Mouse (Mus musculus) liver, embryonic 15.5 days (tissue): Measurements from ENCODE around the gene Tbc1d2. TPM values are rescaled to one million over a fixed set of nuclear protein-coding genes. Genes with fewer than 3 reads are reported as not detected.

Experiments
- ATAC-seq: fragments of 200-750 bp; cut with Nextera tagmentation; 2 replicates; pipeline ENCODE4 v1.8.0; 2017; ENCODE audit warnings: moderate number of reproducible peaks, mild to moderate bottlenecking, moderate library complexity; ENCODE audit not compliant: insufficient read depth
- H3K27ac ChIP-seq: fragments of 300-500 bp; sonication (generic); replicated peaks from 2 replicates; pipeline ENCODE4 v1.5.1; 2015; ENCODE audit warnings: mild to moderate bottlenecking, inconsistent platforms
- H3K27me3 ChIP-seq: fragments of 300-500 bp; sonication (generic); 2 replicates; pipeline ENCODE4 v1.6.1; 2015; ENCODE audit warnings: mild to moderate bottlenecking, inconsistent platforms
- H3K36me3 ChIP-seq: fragments of 300-500 bp; sonication (generic); replicated peaks from 2 replicates; pipeline ENCODE4 v1.6.1; 2015; ENCODE audit warnings: moderate library complexity, mild to moderate bottlenecking, inconsistent platforms
- H3K4me1 ChIP-seq: fragments of 300-500 bp; sonication (generic); replicated peaks from 2 replicates; pipeline ENCODE4 v1.6.1; 2015; ENCODE audit warnings: inconsistent platforms
- H3K4me2 ChIP-seq: fragments of 300-500 bp; sonication (generic); 2 replicates; pipeline ENCODE4 v1.6.1; 2015; ENCODE audit warnings: moderate library complexity, mild to moderate bottlenecking, inconsistent platforms
- H3K4me3 ChIP-seq: fragments of 300-500 bp; sonication (generic); replicated peaks from 2 replicates; pipeline ENCODE4 v1.5.1; 2015; ENCODE audit warnings: mild to moderate bottlenecking, inconsistent platforms
- H3K9ac ChIP-seq: fragments of 300-500 bp; sonication (generic); 2 replicates; pipeline ENCODE4 v1.6.1; 2015; ENCODE audit warnings: moderate library complexity, mild to moderate bottlenecking, inconsistent platforms
- H3K9me3 ChIP-seq: fragments of 300-500 bp; sonication (generic); replicated peaks from 2 replicates; pipeline ENCODE4 v1.6.1; 2016; ENCODE audit warnings: inconsistent platforms
- WGBS: fragments of 180-500 bp; shearing (Covaris S2); methylation state at CpG from one replicate; pipeline ENCODE4 v1.1.7; 2015; ENCODE audit warnings: mixed read lengths; ENCODE audit not compliant: insufficient replicate concordance; 5-methylcytosine and 5-hydroxymethylcytosine counted together
- polyA plus RNA-seq: library from polyadenylated mRNA; unstranded; fragments of >200 nt; fragmentation: Nextera tagmentation; extraction: Ambion mirVana; gene quantifications from 2 replicates; pipeline ENCODE4 v1.2.1, GENCODE M21; 2015

Tbc1d2 gene
- polyA plus RNA-seq, 1 experiment from 2014 or later, result 0.78 TPM

DNA sequence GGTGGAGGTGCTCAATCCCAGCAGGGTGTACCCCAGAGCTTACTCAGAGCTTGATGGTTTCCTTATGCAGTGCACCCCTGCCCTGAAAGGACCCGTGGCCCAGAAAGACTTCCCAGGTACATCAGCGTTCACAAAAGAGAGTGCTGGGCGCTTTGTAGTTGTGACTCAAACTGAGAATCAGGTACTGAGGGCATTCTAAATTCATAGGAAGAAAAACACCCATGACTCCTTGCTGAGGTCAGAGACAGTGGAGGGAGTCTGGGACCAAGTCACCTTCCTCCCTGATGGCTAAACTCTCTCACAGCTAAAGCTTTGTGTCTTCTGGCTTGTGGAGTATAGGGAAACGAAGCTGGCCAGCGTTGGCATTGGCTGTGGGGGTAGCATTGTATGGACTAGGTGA, 16.4 kb upstream of the Tbc1d2 start:
- H3K9me3 ChIP-seq, result no peaks in the 10 kb centered on the region
- H3K36me3 ChIP-seq, result no peaks in the 10 kb centered on the region
- ATAC-seq, result no peak
- peaks cover 14% of the 10 kb centered on the region for H3K4me1 ChIP-seq
- 68% methylated on average over 5 of the region's 5 CpGs for WGBS
- no peak overlapping the region for H3K9ac ChIP-seq
- H3K4me2 ChIP-seq, result no peak overlapping the region
- no peaks in the 10 kb centered on the region for H3K27me3 ChIP-seq
- no peak overlapping the region for H3K4me3 ChIP-seq
- no peak overlapping the region for H3K27ac ChIP-seq

DNA sequence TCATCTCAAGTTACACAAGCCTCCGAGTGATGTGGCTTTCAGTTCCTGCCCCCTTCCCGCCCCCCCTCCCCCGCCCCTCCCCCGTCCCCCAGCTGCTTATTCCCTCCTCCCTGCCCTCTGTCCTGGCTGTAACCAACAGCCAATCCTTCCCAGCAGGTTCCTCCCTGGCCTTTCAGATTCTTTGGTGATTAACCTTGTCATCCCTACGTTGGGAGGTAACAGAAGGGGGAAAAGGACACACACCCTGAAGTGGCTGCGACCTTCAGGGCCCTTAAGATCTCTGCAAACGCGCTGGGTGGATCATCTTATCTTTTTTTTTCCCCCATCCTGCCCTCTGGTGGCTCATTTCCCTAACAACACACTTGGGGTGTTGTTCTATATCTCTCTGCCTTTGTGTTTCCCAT, 15.4 kb upstream of the Tbc1d2 start:
- under 1% methylated on average over 8 of the region's 8 CpGs for WGBS
- H3K36me3 ChIP-seq, result no peaks in the 10 kb centered on the region
- H3K4me1 ChIP-seq, result peaks cover 14% of the 10 kb centered on the region
- peak overlapping the region; percentile 72; the same call in 1 of the 2 replicates for H3K4me2 ChIP-seq
- no peak overlapping the region for H3K27ac ChIP-seq
- no peaks in the 10 kb centered on the region for H3K9me3 ChIP-seq
- ATAC-seq, result no peak
- H3K4me3 ChIP-seq, result no peak overlapping the region
- no peaks in the 10 kb centered on the region for H3K27me3 ChIP-seq
- H3K9ac ChIP-seq, result no peak overlapping the region

DNA sequence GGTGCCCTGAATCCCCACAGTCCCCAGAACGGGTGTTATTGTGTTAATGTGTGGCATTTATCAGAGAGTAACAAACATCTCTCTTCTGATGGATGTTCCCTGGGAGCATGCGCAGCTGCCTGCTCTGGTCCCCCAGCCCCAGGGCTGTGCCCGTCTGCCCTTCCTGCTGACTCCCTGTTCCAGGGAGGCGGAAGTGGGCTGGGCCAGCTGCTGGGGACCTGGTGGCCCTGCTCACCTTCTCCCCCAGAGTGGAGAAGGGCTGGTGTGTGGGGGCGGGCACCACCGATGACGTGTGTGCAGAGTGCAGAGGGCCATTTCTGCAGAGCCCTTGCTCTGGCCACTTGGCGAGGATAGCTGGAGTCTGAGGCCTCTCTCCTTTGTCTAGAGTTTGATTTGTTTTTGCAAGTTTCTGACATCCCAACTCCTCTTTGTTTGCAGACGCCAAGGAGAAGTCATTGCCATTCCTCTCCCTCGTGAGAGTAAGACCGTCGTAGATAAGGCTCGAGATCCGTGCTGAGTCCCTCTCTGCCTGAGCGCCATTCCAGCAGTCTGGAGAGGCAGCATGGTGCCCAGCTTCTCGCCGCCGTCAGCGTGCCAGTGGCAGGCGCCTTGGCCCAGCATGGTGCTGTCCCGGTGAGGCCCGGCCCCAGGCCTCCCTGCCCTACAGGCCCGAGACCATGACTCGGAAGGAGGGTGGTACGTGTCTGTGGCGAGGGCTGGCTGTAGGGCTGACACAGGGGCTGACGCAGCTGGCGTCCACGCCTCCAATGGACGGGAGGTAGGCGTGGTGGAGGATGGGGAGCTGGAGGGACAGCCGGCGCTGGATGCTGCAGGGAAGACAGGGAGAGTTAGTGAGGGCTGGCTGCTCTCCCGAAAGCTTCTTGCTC, 14.4 kb upstream of the Tbc1d2 start:
- Histone ChIP-seq H3K4me2 (peak overlapping the region; percentile 72), H3K27ac (0 out of 2 replicates have a peak overlapping the region, but pooled peaks have one; percentile 55), H3K4me3 (peak overlapping the region; percentile 47), H3K4me1 (peaks cover 14% of the 10 kb centered on the region), H3K36me3 (no peaks in the 10 kb centered on the region), H3K9me3 (no peaks in the 10 kb centered on the region), H3K9ac (peak overlapping the region; percentile 37; the same call in 1 of the 2 replicates), H3K27me3 (no peaks in the 10 kb centered on the region)
- ATAC-seq, result peak; percentile 78
- 9% methylated on average over 34 of the region's 34 CpGs for WGBS

DNA sequence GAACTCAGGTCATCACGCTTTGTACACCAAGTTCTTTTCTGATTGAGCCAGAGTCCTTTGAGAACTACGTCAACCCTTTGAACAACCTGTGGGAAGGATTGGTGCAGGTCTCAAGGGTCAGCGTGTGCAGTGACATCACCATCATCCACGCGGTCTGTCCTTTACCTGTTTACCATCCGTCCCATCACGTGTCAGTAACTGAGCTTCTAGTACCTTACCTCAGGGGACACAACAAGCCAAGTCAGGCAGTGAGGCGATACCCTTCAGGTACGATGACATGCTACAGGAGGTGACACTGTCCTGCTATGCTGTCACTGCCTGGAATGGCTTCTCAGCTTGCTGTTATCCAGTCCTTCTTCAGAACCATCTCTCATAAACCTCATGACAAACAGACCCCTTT, 11.4 kb upstream of the Tbc1d2 start:
- no peak overlapping the region for H3K4me2 ChIP-seq
- H3K9ac ChIP-seq, result no peak overlapping the region
- no peak overlapping the region for H3K27ac ChIP-seq
- 66% methylated on average over 9 of the region's 9 CpGs for WGBS
- peaks cover 14% of the 10 kb centered on the region for H3K4me1 ChIP-seq
- no peak for ATAC-seq
- H3K4me3 ChIP-seq, result no peak overlapping the region
- H3K36me3 ChIP-seq, result no peaks in the 10 kb centered on the region
- no peaks in the 10 kb centered on the region for H3K9me3 ChIP-seq
- H3K27me3 ChIP-seq, result no peaks in the 10 kb centered on the region

DNA sequence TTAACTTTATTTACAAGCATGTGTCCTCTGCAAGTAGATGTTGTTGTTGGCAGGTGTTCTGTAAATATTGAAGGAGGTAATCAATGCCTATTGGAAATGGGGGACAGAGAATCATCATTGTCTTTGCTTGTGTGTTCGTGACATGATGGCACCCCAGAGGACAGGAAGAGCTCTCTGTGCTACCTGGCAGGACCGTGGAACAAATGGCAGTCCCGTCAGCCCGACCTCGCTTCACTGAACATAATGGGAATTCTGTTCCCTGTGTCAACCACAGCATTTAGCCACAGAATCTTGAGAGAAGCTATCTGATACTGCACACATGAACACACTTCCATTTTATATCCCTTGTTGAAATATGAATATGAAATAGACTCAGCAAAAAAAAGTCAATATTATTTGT, 8.9 kb upstream of the Tbc1d2 start:
- H3K9me3 ChIP-seq, result no peaks in the 10 kb centered on the region
- no peak for ATAC-seq
- no peaks in the 10 kb centered on the region for H3K27me3 ChIP-seq
- no peak overlapping the region for H3K27ac ChIP-seq
- WGBS, result 68% methylated on average over 5 of the region's 5 CpGs
- no peak overlapping the region for H3K9ac ChIP-seq
- H3K4me3 ChIP-seq, result no peak overlapping the region
- no peaks in the 10 kb centered on the region for H3K36me3 ChIP-seq
- H3K4me1 ChIP-seq, result peaks cover 6% of the 10 kb centered on the region
- H3K4me2 ChIP-seq, result no peak overlapping the region

DNA sequence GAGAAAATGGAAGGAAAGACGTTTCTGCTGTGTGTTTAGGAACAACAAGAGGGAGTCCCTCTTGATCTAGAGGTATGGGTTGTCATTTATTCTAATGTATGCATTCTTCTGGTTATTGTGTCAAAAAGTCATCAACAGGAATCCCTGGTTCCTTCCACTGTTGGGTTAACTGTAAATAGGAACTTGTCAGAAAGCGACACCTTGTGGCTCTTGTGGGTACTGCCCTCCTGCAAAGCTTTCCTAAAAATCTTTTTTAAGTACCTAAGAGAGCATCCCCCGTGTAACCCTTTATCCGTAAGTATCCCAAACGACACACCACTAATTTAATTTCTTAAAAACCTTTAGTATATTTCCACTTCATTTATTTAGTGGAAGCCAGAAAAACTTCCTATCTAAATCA, 7.1 kb upstream of the Tbc1d2 start:
- H3K27me3 ChIP-seq, result peaks cover 15% of the 10 kb centered on the region
- WGBS, result 5% methylated on average over 5 of the region's 5 CpGs

DNA sequence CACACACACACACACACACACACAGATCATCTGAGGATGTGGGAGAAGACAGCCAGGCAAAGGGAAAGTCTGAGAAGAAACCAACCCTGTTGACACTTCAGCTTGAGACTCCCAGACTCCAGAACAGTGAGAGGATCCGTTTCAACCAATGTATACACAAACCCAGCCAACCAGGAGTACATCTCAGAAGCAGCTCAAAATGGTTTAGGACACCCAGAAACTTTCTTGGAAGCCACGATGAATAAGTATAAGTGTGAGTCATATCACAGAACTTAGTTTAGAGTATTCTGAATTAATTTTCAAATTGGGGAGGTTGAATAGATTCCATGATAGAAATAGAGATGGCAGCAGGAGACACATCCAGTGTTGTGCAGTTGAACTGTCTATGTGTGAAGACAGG, 5.9 kb upstream of the Tbc1d2 start:
- H3K9ac ChIP-seq, result no peak overlapping the region
- no peaks in the 10 kb centered on the region for H3K9me3 ChIP-seq
- H3K4me2 ChIP-seq, result no peak overlapping the region
- 54% methylated on average over 2 of the region's 2 CpGs for WGBS
- no peak overlapping the region for H3K27ac ChIP-seq
- no peaks in the 10 kb centered on the region for H3K36me3 ChIP-seq
- ATAC-seq, result no peak
- H3K4me3 ChIP-seq, result no peak overlapping the region
- H3K27me3 ChIP-seq, result peaks cover 27% of the 10 kb centered on the region
- peaks cover 2% of the 10 kb centered on the region; the same call in 1 of the 2 replicates for H3K4me1 ChIP-seq

More for the DNA sequence above, 7.1 kb upstream of the Tbc1d2 start:
- Histone ChIP-seq H3K9ac (no peak overlapping the region), H3K4me1 (no peaks in the 10 kb centered on the region), H3K36me3 (no peaks in the 10 kb centered on the region), H3K4me3 (no peak overlapping the region), H3K9me3 (no peaks in the 10 kb centered on the region), H3K27ac (no peak overlapping the region), H3K4me2 (no peak overlapping the region)
- no peak for ATAC-seq

DNA sequence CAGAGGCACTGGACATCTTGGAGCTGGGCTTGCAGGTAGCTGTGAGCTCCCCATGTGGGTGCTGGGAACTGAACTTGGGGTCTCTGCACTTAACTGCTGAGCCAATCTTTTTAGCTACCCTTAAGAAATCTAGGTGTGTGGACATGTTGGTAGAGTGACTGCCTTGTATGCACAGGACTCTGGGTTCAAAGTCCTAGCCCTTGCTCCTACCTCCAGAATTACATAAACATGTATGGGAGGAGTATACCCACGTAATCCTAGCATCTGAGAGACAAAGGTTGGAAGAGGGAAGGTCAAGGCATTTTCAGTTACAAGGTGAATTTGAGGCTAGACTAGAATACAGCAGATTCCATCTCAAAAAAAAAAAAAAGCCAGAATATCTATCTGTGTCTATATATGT, 5.3 kb upstream of the Tbc1d2 start:
- peaks cover 33% of the 10 kb centered on the region for H3K27me3 ChIP-seq
- H3K4me2 ChIP-seq, result no peak overlapping the region
- 43% methylated on average over 1 of the region's 1 CpGs for WGBS
- H3K9me3 ChIP-seq, result no peaks in the 10 kb centered on the region
- H3K4me1 ChIP-seq, result peaks cover 9% of the 10 kb centered on the region
- H3K4me3 ChIP-seq, result no peak overlapping the region
- no peak for ATAC-seq
- H3K9ac ChIP-seq, result no peak overlapping the region
- no peaks in the 10 kb centered on the region for H3K36me3 ChIP-seq
- no peak overlapping the region for H3K27ac ChIP-seq

DNA sequence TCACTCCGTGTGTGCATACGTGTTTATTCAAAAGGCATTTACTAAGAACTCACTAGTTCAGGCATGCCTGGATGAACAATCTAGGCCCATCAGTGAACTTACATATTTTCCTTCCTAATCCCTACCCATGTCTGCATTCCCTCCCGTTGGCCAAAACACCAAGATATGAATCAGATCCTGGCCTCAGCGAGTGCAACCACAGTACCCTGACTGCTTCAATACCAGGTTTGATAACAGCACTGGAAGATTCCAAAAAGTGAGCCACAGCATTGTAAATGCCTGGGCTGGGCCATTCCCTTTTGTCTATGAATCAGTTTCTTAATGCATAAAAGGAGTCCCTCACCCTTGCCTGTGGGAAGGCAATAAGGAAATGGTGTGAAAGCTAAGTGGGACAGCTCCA, 848 bp downstream of the Tbc1d2 start:
- peaks cover 55% of the 10 kb centered on the region for H3K27me3 ChIP-seq
- no peaks in the 10 kb centered on the region for H3K36me3 ChIP-seq
- H3K4me3 ChIP-seq, result peak overlapping the region; percentile 78
- no peaks in the 10 kb centered on the region for H3K9me3 ChIP-seq
- ATAC-seq, result no peak
- no peak overlapping the region for H3K9ac ChIP-seq
- no peak overlapping the region for H3K27ac ChIP-seq
- H3K4me1 ChIP-seq, result peaks cover 19% of the 10 kb centered on the region
- H3K4me2 ChIP-seq, result peak overlapping the region; percentile 96
- WGBS, result 41% methylated on average over 4 of the region's 4 CpGs

DNA sequence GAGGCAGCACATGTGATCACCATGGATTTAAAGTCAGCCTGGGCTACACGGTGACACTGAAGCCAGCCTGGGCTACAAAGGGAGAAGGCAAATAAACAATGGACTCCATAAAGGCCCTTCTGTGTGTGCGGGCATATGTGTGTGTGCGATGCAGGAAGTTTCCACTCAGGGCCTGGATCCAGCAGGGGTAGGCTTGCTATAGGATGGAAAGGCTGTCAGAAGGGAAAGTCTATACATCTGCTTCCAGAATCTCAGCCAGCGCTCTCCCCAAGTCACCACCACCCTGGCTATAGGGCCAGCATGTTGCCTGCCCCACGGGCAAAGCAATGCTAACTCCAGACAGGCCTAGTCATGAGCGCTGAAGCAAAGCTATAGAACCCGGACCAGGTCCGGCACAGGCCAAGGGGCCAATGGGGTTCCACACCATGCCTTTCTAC, 6.3 kb downstream of the Tbc1d2 start:
- 57% methylated on average over 8 of the region's 8 CpGs for WGBS
- Histone ChIP-seq H3K27me3 (peaks cover 9% of the 10 kb centered on the region), H3K4me2 (no peak overlapping the region), H3K9me3 (no peaks in the 10 kb centered on the region), H3K36me3 (no peaks in the 10 kb centered on the region), H3K4me3 (no peak overlapping the region), H3K9ac (no peak overlapping the region), H3K4me1 (peaks cover 9% of the 10 kb centered on the region; the same call in 1 of the 2 replicates), H3K27ac (no peak overlapping the region; the same call in 1 of the 2 replicates)
- ATAC-seq, result no peak

DNA sequence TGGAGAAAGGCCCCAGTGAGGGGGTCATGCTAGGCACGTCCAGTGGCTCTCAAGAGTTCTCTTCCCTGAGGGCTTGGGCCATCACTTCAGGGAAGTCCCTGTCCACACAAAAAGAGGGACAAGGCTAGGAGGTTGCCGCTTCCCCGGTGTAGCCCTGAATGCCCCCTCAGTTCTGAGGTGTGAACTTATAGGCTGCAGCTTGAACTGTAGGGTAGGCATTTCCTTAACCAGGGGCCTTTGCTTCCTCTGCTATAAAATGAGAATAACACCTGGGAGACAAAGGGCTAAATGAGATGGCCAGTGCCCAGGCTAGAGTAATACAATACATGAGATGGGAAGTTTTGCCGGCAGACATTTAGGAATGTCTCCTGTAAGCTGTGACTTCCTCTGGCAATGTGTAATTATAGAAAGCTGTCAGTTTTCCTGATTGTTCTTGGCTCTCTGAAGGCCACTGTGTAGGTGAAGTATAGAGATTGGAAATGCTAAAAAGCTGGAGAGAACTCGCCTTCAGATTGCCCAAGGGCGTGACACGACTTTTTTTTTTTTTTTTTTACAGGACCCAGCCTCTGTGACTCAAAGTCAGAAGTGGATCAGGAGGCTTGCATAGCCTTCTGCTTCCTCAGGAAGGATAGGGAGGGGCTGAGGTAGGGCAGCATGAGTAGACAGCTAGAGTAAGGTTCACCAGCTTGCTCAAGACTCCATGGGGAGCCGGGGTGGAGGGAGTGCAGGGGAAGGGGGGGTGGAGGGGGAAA, 6.9 kb downstream of the Tbc1d2 start:
- H3K4me1 ChIP-seq, result peaks cover 9% of the 10 kb centered on the region; the same call in 1 of the 2 replicates
- H3K36me3 ChIP-seq, result no peaks in the 10 kb centered on the region
- no peaks in the 10 kb centered on the region for H3K9me3 ChIP-seq
- no peak overlapping the region for H3K9ac ChIP-seq
- H3K27ac ChIP-seq, result peak overlapping the region; percentile 41; the same call in 1 of the 2 replicates
- H3K4me3 ChIP-seq, result no peak overlapping the region
- H3K27me3 ChIP-seq, result peaks cover 3% of the 10 kb centered on the region; the same call in 1 of the 2 replicates
- WGBS, result 35% methylated on average over 8 of the region's 8 CpGs
- no peak overlapping the region for H3K4me2 ChIP-seq
- ATAC-seq, result peak; percentile 63
